16 mouse cellular contexts compared by ENCODE assay signal in genomic region chr4:123478655-123479433, GRCm38 (mm10).
DNase-seq lines count a peak whose midpoint lies in the region; ATAC-seq and TF ChIP-seq lines count a peak whose summit lies in the region.
"Had no signal": no experiment of that assay in that cellular context is flagged by ENCODE, and none has a peak within 500 bp of the region (broad histone marks: within the 10 kb centered on the region; RNA-seq: fewer than 3 reads in every experiment).

No protein-coding gene starts in this region.

- no peak for DNase-seq in heart, postnatal 14 days
- no peak for DNase-seq in layer of hippocampus, adult 2 months (ENCODE audit: low spot score in 2 of 2)
- no peak for DNase-seq in layer of hippocampus, postnatal 36 days
- no peak for DNase-seq in testis, postnatal 10 days (ENCODE audit: low spot score)
- DNase-seq in stomach, postnatal 0 days (ENCODE audit: low spot score) = no peak
- no peak for DNase-seq in gastrocnemius, postnatal 14 days
- DNase-seq: adrenal gland, postnatal 25 days; cerebellum, postnatal 36 days; gastrocnemius, postnatal 10 days; left cerebral cortex, postnatal 4 days; thymus, postnatal 14 days had no signal

- 69% methylated on average over 8 of the region's 8 CpGs for WGBS in heart, embryonic 16.5 days
- 43% methylated on average over 8 of the region's 8 CpGs for WGBS in stomach, postnatal 0 days

- peak overlapping the region; percentile 20; the same call in 1 of the 2 replicates for H3K27ac ChIP-seq in heart, embryonic 16.5 days (ENCODE audit: low read length)
- peak overlapping the region; percentile 11; the same call in 1 of the 2 replicates for H3K27ac ChIP-seq in layer of hippocampus, adult 2 months
- peak overlapping the region; percentile 78 for H3K27ac ChIP-seq in testis, adult 2 months (ENCODE audit: control insufficient read depth, insufficient read depth, low read depth, low read length)
- peak overlapping the region; percentile 87 for H3K27ac ChIP-seq in stomach, postnatal 0 days (replicated peaks)
- H3K27ac ChIP-seq: forebrain, embryonic 13.5 days; liver, embryonic 14.5 days; neural tube, embryonic 15.5 days had no signal

- ATAC-seq in heart, embryonic 16.5 days (replicated peaks; ENCODE audit: extremely low read depth, insufficient read depth, low FRiP score) = no peak
- peak; percentile 83 for ATAC-seq in stomach, postnatal 0 days (ENCODE audit: low FRiP score, low TSS enrichment)
- ATAC-seq: forebrain, embryonic 13.5 days had no signal

- TF ChIP-seq POLR2A in testis, adult 2 months (IDR thresholded peaks at IDR 0.05; ENCODE audit: control insufficient read depth, low read depth, low read length) = no peak

- H3K36me3 ChIP-seq in heart, embryonic 16.5 days (ENCODE audit: control insufficient read depth, insufficient read depth) = peaks cover 52% of the 10 kb centered on the region
- H3K36me3 ChIP-seq in testis, adult 2 months (ENCODE audit: control insufficient read depth, insufficient read depth, low read length) = no peaks in the 10 kb centered on the region
- peaks cover 21% of the 10 kb centered on the region; the same call in 1 of the 2 replicates for H3K36me3 ChIP-seq in stomach, postnatal 0 days (ENCODE audit: control insufficient read depth, insufficient read depth, low read length)

- TF ChIP-seq EP300 in stomach, postnatal 0 days (optimal IDR thresholded peaks at IDR 0.05) = no peak

- no peaks in the 10 kb centered on the region for H3K27me3 ChIP-seq in heart, embryonic 16.5 days (ENCODE audit: control insufficient read depth, insufficient read depth, low read length)
- no peaks in the 10 kb centered on the region for H3K27me3 ChIP-seq in testis, adult 2 months (ENCODE audit: control insufficient read depth, insufficient read depth, low read length)
- H3K27me3 ChIP-seq in stomach, postnatal 0 days (ENCODE audit: control insufficient read depth, insufficient read depth, low read length) = no peaks in the 10 kb centered on the region
- H3K27me3 ChIP-seq: forebrain, embryonic 13.5 days; neural tube, embryonic 15.5 days had no signal

- no peak overlapping the region for H3K4me2 ChIP-seq in heart, embryonic 16.5 days (ENCODE audit: low read depth, low read length)
- H3K4me2 ChIP-seq in stomach, postnatal 0 days (replicated peaks; ENCODE audit: low read depth) = peak overlapping the region; percentile 26; the same call in 1 of the 2 replicates
- H3K4me2 ChIP-seq: forebrain, embryonic 13.5 days; neural tube, embryonic 15.5 days had no signal

- intact Hi-C loops in heart, postnatal 14 days (cut with DNase I) = no loop called here
- intact Hi-C loops in gastrocnemius, postnatal 14 days (cut with DNase I; ENCODE audit: low total_unique reads) = no loop called here

- no peaks in the 10 kb centered on the region for H3K9me3 ChIP-seq in heart, embryonic 16.5 days (replicated peaks; ENCODE audit: control insufficient read depth, low read length)
- no peaks in the 10 kb centered on the region for H3K9me3 ChIP-seq in stomach, postnatal 0 days (ENCODE audit: control insufficient read depth, low read length)
- H3K9me3 ChIP-seq: forebrain, embryonic 13.5 days; neural tube, embryonic 15.5 days had no signal

- no peak for TF ChIP-seq CTCF in layer of hippocampus, adult 2 months (conservative IDR thresholded peaks at IDR 0.05)
- no peak for TF ChIP-seq CTCF in testis, adult 2 months (IDR thresholded peaks at IDR 0.05; ENCODE audit: control insufficient read depth, insufficient read depth, insufficient replicate concordance, low read depth, low read length)
- TF ChIP-seq CTCF in stomach, postnatal 0 days (IDR thresholded peaks at IDR 0.05; ENCODE audit: low read depth) = peak; percentile 10; the same call in 1 of the 2 replicates

- no peak overlapping the region for H3K9ac ChIP-seq in heart, embryonic 16.5 days (ENCODE audit: low read length)
- H3K9ac ChIP-seq in stomach, postnatal 0 days (ENCODE audit: low read length) = no peak overlapping the region; the same call in 1 of the 2 replicates
- H3K9ac ChIP-seq: forebrain, embryonic 13.5 days; liver, embryonic 14.5 days; neural tube, embryonic 15.5 days had no signal

- H3K4me1 ChIP-seq in heart, embryonic 16.5 days (ENCODE audit: control insufficient read depth, insufficient read depth, low read length) = no peaks in the 10 kb centered on the region; the same call in 1 of the 2 replicates
- no peaks in the 10 kb centered on the region for H3K4me1 ChIP-seq in testis, adult 2 months (ENCODE audit: control insufficient read depth, insufficient read depth, low read length)
- H3K4me1 ChIP-seq in stomach, postnatal 0 days (replicated peaks; ENCODE audit: control insufficient read depth, insufficient read depth) = no peaks in the 10 kb centered on the region
- H3K4me1 ChIP-seq: forebrain, embryonic 13.5 days; neural tube, embryonic 15.5 days had no signal

- no peak overlapping the region for H3K4me3 ChIP-seq in heart, embryonic 16.5 days (ENCODE audit: low read length)
- H3K4me3 ChIP-seq in layer of hippocampus, adult 2 months = no peak overlapping the region
- no peak overlapping the region for H3K4me3 ChIP-seq in testis, adult 2 months (ENCODE audit: control insufficient read depth, low read depth, low read length)
- H3K4me3 ChIP-seq in stomach, postnatal 0 days (ENCODE audit: low read depth, low read length) = no peak overlapping the region
- H3K4me3 ChIP-seq: forebrain, embryonic 13.5 days; neural tube, embryonic 15.5 days had no signal

Comparison
In these comparisons a context has a peak if more than half of its experiments do, and no peak if none do; other contexts are left out.
1. H3K27ac ChIP-seq: peak in every context shown above with its lines; median percentile 87 in stomach, postnatal 0 days; 78 in testis, adult 2 months; 20 in heart, embryonic 16.5 days; 11 in layer of hippocampus, adult 2 months.